Mouse (Mus musculus) spleen, postnatal 14 days (tissue): Measurements from ENCODE around the gene Olfr955.

Experiments used
- DNase-seq, 2 experiments: peaks; one replicate each; pipeline ENCODE4 v3.0.0; 2021 to 2022; ENCODE audit warnings: low spot score in 2 of 2

The Olfr955 gene

GRCm38 (mm10) chr9:39471844-39472243 lies at the start of gene Olfr955:
Olfr955 (minus strand) TSS chr9:39471944.
- DNase-seq, result no peak

DNA sequence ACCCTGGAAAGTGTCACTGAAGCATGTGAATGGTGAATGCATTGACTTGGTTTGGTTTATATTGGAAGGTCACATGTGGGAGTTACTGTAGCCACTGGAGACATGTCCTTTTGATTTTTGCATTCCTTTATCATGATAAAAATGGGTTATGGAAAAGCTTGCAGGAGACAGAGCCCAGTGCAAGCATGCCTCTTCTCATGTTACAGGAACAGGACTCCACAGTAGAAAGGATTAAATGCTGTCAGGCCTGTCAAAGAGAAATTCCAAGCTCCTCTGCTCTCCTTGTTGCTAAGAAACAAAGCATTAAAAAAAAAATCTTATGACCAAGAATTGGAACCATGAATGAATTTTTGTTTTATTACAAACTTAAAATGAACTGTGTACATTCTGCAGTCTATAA lies 46.9 kb upstream of the Olfr955 start:
- DNase-seq, result no peak

- DNase-seq, result no peak
Measured at GRCm38 (mm10) chr9:39515531-39515930, 43.8 kb upstream of the Olfr955 start, which contains the start of gene Olfr957. Olfr957 (minus strand) TSS chr9:39515809.

DNA sequence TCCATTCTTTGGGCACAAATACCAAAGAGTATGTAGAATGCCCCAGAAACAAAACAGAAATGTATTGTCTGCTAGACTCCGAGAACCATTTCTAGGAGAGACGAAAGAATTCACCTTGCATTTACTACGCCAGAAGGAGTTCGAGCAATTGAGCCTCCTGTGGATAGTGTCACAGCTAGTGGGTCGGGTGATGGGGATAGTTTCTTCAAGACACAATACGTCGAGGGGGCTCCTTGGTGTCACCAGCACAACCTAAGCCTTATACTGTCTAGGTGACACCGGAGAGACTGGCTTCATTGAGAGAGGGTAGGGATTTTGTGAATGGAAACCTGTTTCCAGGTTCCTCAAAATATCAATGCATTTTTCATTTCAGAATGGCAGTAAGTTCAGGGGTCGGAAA lies 37.7 kb upstream of the Olfr955 start:
- no peak for DNase-seq

DNA sequence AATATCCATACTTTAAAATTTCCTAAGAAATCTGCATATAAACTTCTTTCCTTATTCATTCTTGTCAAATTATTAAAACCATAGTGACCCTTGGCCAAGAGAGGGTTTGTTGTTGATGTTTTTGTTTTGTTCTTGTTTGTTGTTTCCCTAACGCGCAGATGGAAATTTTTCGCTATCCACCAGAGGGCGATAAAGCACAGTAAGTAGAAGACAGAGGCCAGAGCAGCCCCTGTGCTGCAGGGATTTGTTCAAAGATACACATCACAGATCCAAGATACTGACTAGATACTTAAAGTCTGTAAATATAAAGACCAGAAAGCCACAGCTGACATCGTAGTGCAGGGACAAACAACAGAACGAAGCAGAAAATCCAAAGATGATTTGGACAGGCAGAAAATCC lies 37.3 kb upstream of the Olfr955 start:
- no peak for DNase-seq

GRCm38 (mm10) chr9:39493895-39494294 lies 22.2 kb upstream of the Olfr955 start, which contains the start of gene Olfr44:
Olfr44 (minus strand) TSS chr9:39493995.
- DNase-seq, result no peak

DNA sequence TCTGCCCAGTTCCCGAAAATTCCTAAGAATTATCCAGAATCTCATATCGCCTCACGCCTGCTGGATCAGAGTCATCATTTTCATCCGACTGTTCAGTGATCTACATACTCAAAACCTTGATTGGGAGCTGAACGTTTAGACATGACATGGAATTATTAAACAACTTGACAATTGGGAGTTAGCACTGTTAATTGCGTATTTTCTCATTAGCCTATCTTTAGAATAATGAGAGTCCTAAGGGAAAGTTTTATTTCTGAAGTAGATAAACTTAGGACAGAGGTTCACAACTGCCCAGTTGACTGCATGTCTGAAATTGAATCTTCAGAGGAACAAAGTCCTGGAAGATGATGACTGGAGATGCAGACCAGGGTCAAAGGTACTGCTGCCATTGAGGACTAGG lies 15.3 kb downstream of the Olfr955 start, which contains the start of gene Olfr954:
Olfr954 (plus strand) TSS at position 301 of the 400 bp plus-strand sequence.
- DNase-seq, result no peak

DNA sequence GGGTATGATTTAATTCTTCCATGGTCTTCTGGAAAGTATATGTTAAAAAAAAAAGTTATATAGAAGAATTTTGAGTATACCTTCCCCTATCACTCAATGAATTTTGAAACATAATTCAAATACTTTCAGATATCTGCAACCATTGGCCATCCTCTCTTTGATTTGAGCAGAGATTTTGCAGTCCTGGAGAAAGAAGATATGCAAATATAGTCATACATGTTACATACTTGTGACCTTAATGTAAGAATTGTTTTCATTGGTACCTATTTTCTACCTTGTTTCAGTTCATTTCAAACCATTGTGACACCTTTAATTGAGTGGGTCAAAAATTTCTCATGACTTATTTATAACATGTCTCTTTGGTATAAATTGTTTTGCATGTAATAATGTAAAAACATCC lies 44.7 kb downstream of the Olfr955 start, which contains the start of gene Olfr952:
Olfr952 (minus strand) TSS at position 101 of the 400 bp plus-strand sequence.
- no peak for DNase-seq
